Mouse (Mus musculus) forebrain, embryonic 11.5 days (tissue): Measurements from ENCODE around the gene Pnmal1. TPM values are rescaled to one million over a fixed set of nuclear protein-coding genes. Genes with fewer than 3 reads are reported as not detected.

Source experiments
- ATAC-seq: fragments of 200-750 bp; cut with Nextera tagmentation; replicated peaks from 2 replicates; pipeline ENCODE4 v1.8.0; 2017; ENCODE audit warnings: moderate TSS enrichment; ENCODE audit not compliant: low FRiP score
- DNase-seq: peaks from one replicate; pipeline ENCODE4 v3.0.0-alpha.2; 2017; ENCODE audit warnings: low spot score
- H3K27ac ChIP-seq: fragments of 300-500 bp; sonication (generic); 2 replicates; pipeline ENCODE4 v1.5.1; 2014; ENCODE audit warnings: low read depth, low read length
- H3K27me3 ChIP-seq: fragments of 300-500 bp; sonication (generic); 2 replicates; pipeline ENCODE4 v1.6.1; 2014; ENCODE audit warnings: mild to moderate bottlenecking, low read length, mixed read lengths; ENCODE audit not compliant: control insufficient read depth, insufficient read depth
- H3K36me3 ChIP-seq: fragments of 300-500 bp; sonication (generic); 2 replicates; pipeline ENCODE4 v1.6.1; 2014; ENCODE audit warnings: mild to moderate bottlenecking, low read length, moderate library complexity, mixed read lengths; ENCODE audit not compliant: control insufficient read depth, insufficient read depth
- H3K4me1 ChIP-seq: fragments of 300-500 bp; sonication (generic); replicated peaks from 2 replicates; pipeline ENCODE4 v1.6.1; 2014; ENCODE audit warnings: low read length, mixed read lengths; ENCODE audit not compliant: control insufficient read depth, insufficient read depth
- H3K4me2 ChIP-seq: fragments of 300-500 bp; sonication (generic); 2 replicates; pipeline ENCODE4 v1.6.1; 2014; ENCODE audit warnings: low read depth, mild to moderate bottlenecking, low read length, moderate library complexity, mixed read lengths; ENCODE audit not compliant: severe bottlenecking
- H3K4me3 ChIP-seq: fragments of 300-500 bp; sonication (generic); 2 replicates; pipeline ENCODE4 v1.5.1; 2014; ENCODE audit warnings: low read depth, low read length
- H3K9ac ChIP-seq: fragments of 300-500 bp; sonication (generic); 2 replicates; pipeline ENCODE4 v1.6.1; 2014; ENCODE audit warnings: low read length
- H3K9me3 ChIP-seq: fragments of 300-500 bp; sonication (generic); 2 replicates; pipeline ENCODE4 v1.6.1; 2016; ENCODE audit warnings: low read length, mixed read lengths; ENCODE audit not compliant: control insufficient read depth
- WGBS: fragments of 180-500 bp; shearing (Covaris S2); extraction: QIAGEN DNeasy Blood & Tissue Kit; methylation state at CpG from one replicate; pipeline ENCODE4 v1.1.7; 2014; 5-methylcytosine and 5-hydroxymethylcytosine counted together
- polyA plus RNA-seq: library from polyadenylated mRNA; unstranded; fragments of >200 nt; fragmentation: Nextera tagmentation; extraction: Ambion mirVana; gene quantifications from 2 replicates; pipeline ENCODE4 v1.2.1, GENCODE M21; 2014

Pnmal1 gene
- polyA plus RNA-seq, 1 experiment from 2014 or later, result 20.4 TPM

DNA sequence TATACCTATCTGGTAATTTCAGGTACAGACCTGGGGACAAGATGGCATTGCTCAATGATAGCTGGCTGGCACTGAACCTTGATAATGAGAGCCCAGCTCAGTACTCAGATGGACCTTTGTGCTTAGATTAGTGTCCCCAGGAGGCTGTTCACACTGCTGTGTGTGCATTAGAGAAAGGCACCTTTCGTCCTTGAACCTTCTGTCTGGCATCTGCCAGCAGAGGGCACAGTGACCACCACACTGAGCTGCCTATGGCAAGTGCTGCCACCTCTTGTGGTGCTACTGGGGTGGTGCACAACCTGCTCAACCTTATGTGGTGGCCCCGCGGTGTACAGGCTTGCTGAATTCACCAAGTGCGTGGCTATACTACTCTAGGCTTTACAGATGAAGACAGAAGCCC, 47.8 kb downstream of the Pnmal1 start:
- Histone ChIP-seq H3K27me3 (no peaks in the 10 kb centered on the region), H3K27ac (no peak overlapping the region), H3K9ac (no peak overlapping the region), H3K9me3 (no peaks in the 10 kb centered on the region), H3K4me2 (no peak overlapping the region), H3K4me3 (no peak overlapping the region), H3K36me3 (peaks cover 22% of the 10 kb centered on the region), H3K4me1 (no peaks in the 10 kb centered on the region)
- ATAC-seq, result no peak
- DNase-seq, result no peak
- WGBS, result 90% methylated on average over 4 of the region's 4 CpGs

DNA sequence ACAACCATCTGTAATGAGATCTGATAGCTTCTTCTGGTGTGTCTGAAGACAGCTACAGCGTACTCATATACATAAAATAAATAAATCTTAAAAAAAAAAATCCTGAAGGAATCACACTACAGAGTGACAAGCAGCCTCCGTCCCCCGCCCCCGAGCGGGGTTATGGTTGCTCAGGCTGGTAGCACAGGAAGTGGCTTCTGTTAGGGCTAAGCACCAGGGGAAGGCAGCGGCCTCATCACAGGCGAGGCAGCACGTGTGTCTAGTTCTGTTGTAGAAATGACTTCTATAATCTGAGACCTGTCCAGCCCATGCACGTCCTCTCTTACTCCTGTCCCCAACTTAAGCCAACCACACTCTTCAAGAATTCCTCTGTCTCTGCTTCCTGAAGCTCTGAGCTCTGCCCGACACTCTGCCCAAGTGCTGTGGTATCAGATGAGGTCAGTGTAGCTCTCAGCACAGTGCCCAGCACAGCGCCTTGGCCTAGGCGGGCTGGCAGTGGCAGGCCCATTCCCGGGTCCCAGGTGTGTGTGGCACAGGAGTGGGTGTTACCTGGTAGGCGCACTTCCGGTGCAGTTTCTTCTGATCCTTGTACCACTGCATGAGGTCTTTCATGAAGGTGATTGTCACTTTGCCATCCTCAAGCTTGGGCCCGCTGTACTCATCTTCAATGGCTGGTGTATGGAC, 50.0 kb downstream of the Pnmal1 start:
- DNase-seq (no peak), ATAC-seq (no peak)
- Histone ChIP-seq H3K9me3 (no peaks in the 10 kb centered on the region), H3K27me3 (no peaks in the 10 kb centered on the region), H3K27ac (no peak overlapping the region), H3K4me2 (no peak overlapping the region), H3K9ac (no peak overlapping the region), H3K4me3 (no peak overlapping the region), H3K36me3 (peaks cover 29% of the 10 kb centered on the region), H3K4me1 (no peaks in the 10 kb centered on the region)
- 94% methylated on average over 16 of the region's 16 CpGs for WGBS

DNA sequence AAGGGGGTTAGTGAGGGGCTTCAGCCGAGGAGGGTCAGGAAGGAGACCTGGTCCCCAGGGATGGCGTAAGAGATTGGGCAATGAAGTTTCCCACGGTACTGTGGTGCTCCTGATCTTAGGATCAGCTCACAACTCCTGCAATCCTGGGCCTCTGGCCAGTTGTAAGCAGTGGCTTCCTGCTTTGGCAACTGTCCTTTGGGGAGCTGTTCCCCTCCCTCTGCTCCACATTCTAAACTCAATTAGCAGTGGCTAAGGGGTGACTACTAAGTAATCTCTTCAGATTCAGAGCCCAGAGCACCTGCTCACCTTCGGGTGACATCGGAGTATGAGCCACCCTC, 50.5 kb downstream of the Pnmal1 start:
- no peak for DNase-seq
- Histone ChIP-seq H3K4me1 (no peaks in the 10 kb centered on the region), H3K4me3 (no peak overlapping the region), H3K9me3 (no peaks in the 10 kb centered on the region), H3K36me3 (peaks cover 33% of the 10 kb centered on the region), H3K27ac (no peak overlapping the region), H3K27me3 (no peaks in the 10 kb centered on the region), H3K9ac (no peak overlapping the region), H3K4me2 (no peak overlapping the region)
- WGBS, result 98% methylated on average over 5 of the region's 5 CpGs
- ATAC-seq, result no peak

DNA sequence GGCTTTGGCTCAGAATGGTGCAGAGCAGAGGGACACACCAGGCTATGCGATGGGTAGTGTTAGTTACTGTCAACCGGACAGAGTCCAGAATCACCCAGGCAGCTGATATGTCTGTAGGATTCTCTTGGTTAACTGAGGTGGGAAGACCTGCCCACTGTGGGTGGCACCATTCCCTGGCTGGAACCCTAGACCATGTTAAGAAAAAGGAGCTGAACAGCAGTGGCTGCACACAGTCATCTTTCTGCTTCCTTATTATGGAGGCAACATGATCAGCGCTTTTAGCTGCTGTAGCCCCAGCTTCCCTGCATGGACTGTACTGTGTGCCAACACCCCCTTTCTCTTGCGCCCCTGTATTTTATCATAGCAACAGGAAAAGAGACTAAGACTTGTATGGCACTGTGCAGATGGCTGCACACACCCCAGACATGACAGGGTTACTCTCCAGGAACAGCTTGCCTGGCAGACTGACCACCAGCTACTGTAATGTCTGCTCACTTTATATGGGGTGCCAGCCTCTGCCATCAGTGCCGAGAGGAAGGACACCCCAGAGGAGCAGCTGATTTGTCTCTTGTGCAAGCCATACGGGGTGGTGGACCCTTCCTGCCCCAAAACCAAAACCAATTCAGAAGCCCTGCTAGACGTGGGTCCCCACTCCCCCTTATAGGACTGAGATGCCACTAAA, 52.6 kb downstream of the Pnmal1 start:
- H3K4me2 ChIP-seq, result no peak overlapping the region
- H3K4me3 ChIP-seq, result no peak overlapping the region
- H3K36me3 ChIP-seq, result peaks cover 22% of the 10 kb centered on the region; the same call in 1 of the 2 replicates
- WGBS, result 92% methylated on average over 7 of the region's 7 CpGs
- no peaks in the 10 kb centered on the region for H3K9me3 ChIP-seq
- no peak overlapping the region for H3K9ac ChIP-seq
- no peak overlapping the region for H3K27ac ChIP-seq
- ATAC-seq (no peak), DNase-seq (no peak)
- H3K27me3 ChIP-seq, result no peaks in the 10 kb centered on the region
- no peaks in the 10 kb centered on the region for H3K4me1 ChIP-seq

Other genes with a start within 250 kb of the Pnmal1 start
- not detected in 2 replicates for gene Ceacam9, start 237.8 kb upstream of the Pnmal1 start, polyA plus RNA-seq
- gene Ap2s1, start 221.3 kb upstream of the Pnmal1 start, polyA plus RNA-seq, result 270 and 272 TPM in 2 replicates
- gene Slc1a5, start 178.3 kb upstream of the Pnmal1 start, polyA plus RNA-seq, result 33.9 and 34.1 TPM in 2 replicates
- 137 and 166 TPM in 2 replicates for gene Strn4, start 143.8 kb upstream of the Pnmal1 start, polyA plus RNA-seq
- gene Fkrp, start 142.9 kb upstream of the Pnmal1 start, polyA plus RNA-seq, result 27.1 and 29.0 TPM in 2 replicates
- gene Prkd2, start 116.8 kb upstream of the Pnmal1 start, polyA plus RNA-seq, result 11.0 and 11.6 TPM in 2 replicates
- gene Dact3, start 84.4 kb upstream of the Pnmal1 start, polyA plus RNA-seq, result 4.8 and 7.0 TPM in 2 replicates
- 7.3 and 7.4 TPM in 2 replicates for gene Gng8, start 67.9 kb upstream of the Pnmal1 start, polyA plus RNA-seq
- gene Ptgir, start 53.2 kb upstream of the Pnmal1 start, polyA plus RNA-seq, result 0.11 and 0.39 TPM in 2 replicates
- gene Calm3, start 35.6 kb upstream of the Pnmal1 start, polyA plus RNA-seq, result 276 and 285 TPM in 2 replicates
- 12.3 and 13.0 TPM in 2 replicates for gene Pnmal2, start 15.0 kb upstream of the Pnmal1 start, polyA plus RNA-seq
- 1.4 and 1.8 TPM in 2 replicates for gene Gm42372, start 23.4 kb downstream of the Pnmal1 start, polyA plus RNA-seq
- 19.0 and 19.5 TPM in 2 replicates for gene Ccdc8, start 33.0 kb downstream of the Pnmal1 start, polyA plus RNA-seq
- 123 and 132 TPM in 2 replicates for gene Ppp5c, start 68.2 kb downstream of the Pnmal1 start, polyA plus RNA-seq
- 8.6 and 10.4 TPM in 2 replicates for gene Hif3a, start 102.7 kb downstream of the Pnmal1 start, polyA plus RNA-seq
- 0.39 TPM in 1 of 2 replicates, not detected in the other for gene Psg16, start 114.4 kb downstream of the Pnmal1 start, polyA plus RNA-seq
- gene Ceacam3, start 190.6 kb downstream of the Pnmal1 start, polyA plus RNA-seq, result not detected in 2 replicates
- not detected in 2 replicates for gene Psg29, start 243.8 kb downstream of the Pnmal1 start, polyA plus RNA-seq